Mouse (Mus musculus): ENCODE measurements at regions not wholly inside any gene's neighbourhood (a gene's known extent, or its start where the extent isn't known, plus 50 kb on each side); places are given as distances from the start of the nearest gene placed in this dataset.

- no peak for TF ChIP-seq POLR2A (IDR thresholded peaks at IDR 0.05; ENCODE audit: low read depth, low read length)
- TF ChIP-seq CTCF (IDR thresholded peaks at IDR 0.05; ENCODE audit: extremely low read depth, insufficient read length, insufficient replicate concordance, low read depth, low read length) = no peak
These were observed 66.3 kb downstream of the Ccdc71l start for GRCm38 (mm10) chr12:32444770-32445169.
